Mouse (Mus musculus) cerebral cortex, adult 2 months (tissue): ENCODE measurements around the gene Slc16a6.

Experiments
- WGBS: fragments of 180-500 bp; shearing (Covaris S2); methylation state at CpG from one replicate; pipeline ENCODE4 v1.1.7; 2018; 5-methylcytosine and 5-hydroxymethylcytosine counted together

The Slc16a6 gene

GRCm38 (mm10) chr11:109487111-109487510 lies 13.7 kb upstream of the Slc16a6 start:
- 45% methylated on average over 1 of the region's 1 CpGs for WGBS

GRCm38 (mm10) chr11:109485398-109486045 lies 12.1 kb upstream of the Slc16a6 start:
- WGBS = 78% methylated on average over 15 of the region's 15 CpGs

- WGBS = 81% methylated on average over 8 of the region's 8 CpGs
Measured at GRCm38 (mm10) chr11:109480440-109480839, 7.0 kb upstream of the Slc16a6 start.

- WGBS = 60% methylated on average over 16 of the region's 16 CpGs
Measured at GRCm38 (mm10) chr11:109479575-109480285, 6.3 kb upstream of the Slc16a6 start.

- 67% methylated on average over 16 of the region's 16 CpGs for WGBS
Measured at GRCm38 (mm10) chr11:109477606-109478380, 4.4 kb upstream of the Slc16a6 start.

- WGBS = 80% methylated on average over 6 of the region's 6 CpGs
Measured at GRCm38 (mm10) chr11:109476653-109477052, 3.3 kb upstream of the Slc16a6 start.

GRCm38 (mm10) chr11:109476241-109476640 lies 2.8 kb upstream of the Slc16a6 start:
- 66% methylated on average over 2 of the region's 2 CpGs for WGBS

- 92% methylated on average over 4 of the region's 4 CpGs for WGBS
Measured at GRCm38 (mm10) chr11:109475717-109476116, 2.3 kb upstream of the Slc16a6 start.

GRCm38 (mm10) chr11:109474836-109475235 lies 1.4 kb upstream of the Slc16a6 start:
- 86% methylated on average over 13 of the region's 13 CpGs for WGBS

GRCm38 (mm10) chr11:109474086-109474742 lies 816 bp upstream of the Slc16a6 start:
- WGBS = 6% methylated on average over 14 of the region's 14 CpGs

GRCm38 (mm10) chr11:109472821-109473170 lies 602 bp downstream of the Slc16a6 start:
- 1% methylated on average over 12 of the region's 13 CpGs for WGBS

- WGBS = 1% methylated on average over 33 of the region's 33 CpGs
Measured at GRCm38 (mm10) chr11:109472171-109472691, 1.2 kb downstream of the Slc16a6 start.

GRCm38 (mm10) chr11:109470921-109471861 lies 2.2 kb downstream of the Slc16a6 start:
- 47% methylated on average over 15 of the region's 15 CpGs for WGBS

- 80% methylated on average over 9 of the region's 9 CpGs for WGBS
Measured at GRCm38 (mm10) chr11:109470170-109470569, 3.2 kb downstream of the Slc16a6 start.

GRCm38 (mm10) chr11:109468133-109468532 lies 5.3 kb downstream of the Slc16a6 start:
- 57% methylated on average over 5 of the region's 5 CpGs for WGBS

GRCm38 (mm10) chr11:109466987-109467386 lies 6.4 kb downstream of the Slc16a6 start:
- WGBS = 85% methylated on average over 8 of the region's 8 CpGs

- 84% methylated on average over 4 of the region's 4 CpGs for WGBS
Measured at GRCm38 (mm10) chr11:109465068-109465467, 8.3 kb downstream of the Slc16a6 start.

GRCm38 (mm10) chr11:109460586-109460985 lies 12.8 kb downstream of the Slc16a6 start:
- 73% methylated on average over 5 of the region's 5 CpGs for whole genome bisulfite sequencing

- WGBS = 84% methylated on average over 11 of the region's 11 CpGs
Measured at GRCm38 (mm10) chr11:109458165-109458564, 15.2 kb downstream of the Slc16a6 start.

GRCm38 (mm10) chr11:109456261-109456660 lies 17.1 kb downstream of the Slc16a6 start:
- WGBS = 83% methylated on average over 5 of the region's 5 CpGs

- WGBS = 85% methylated on average over 11 of the region's 11 CpGs
Measured at GRCm38 (mm10) chr11:109451169-109451568, 22.2 kb downstream of the Slc16a6 start.
